10 mouse cellular contexts compared by ENCODE assay signal in the genomic region with DNA sequence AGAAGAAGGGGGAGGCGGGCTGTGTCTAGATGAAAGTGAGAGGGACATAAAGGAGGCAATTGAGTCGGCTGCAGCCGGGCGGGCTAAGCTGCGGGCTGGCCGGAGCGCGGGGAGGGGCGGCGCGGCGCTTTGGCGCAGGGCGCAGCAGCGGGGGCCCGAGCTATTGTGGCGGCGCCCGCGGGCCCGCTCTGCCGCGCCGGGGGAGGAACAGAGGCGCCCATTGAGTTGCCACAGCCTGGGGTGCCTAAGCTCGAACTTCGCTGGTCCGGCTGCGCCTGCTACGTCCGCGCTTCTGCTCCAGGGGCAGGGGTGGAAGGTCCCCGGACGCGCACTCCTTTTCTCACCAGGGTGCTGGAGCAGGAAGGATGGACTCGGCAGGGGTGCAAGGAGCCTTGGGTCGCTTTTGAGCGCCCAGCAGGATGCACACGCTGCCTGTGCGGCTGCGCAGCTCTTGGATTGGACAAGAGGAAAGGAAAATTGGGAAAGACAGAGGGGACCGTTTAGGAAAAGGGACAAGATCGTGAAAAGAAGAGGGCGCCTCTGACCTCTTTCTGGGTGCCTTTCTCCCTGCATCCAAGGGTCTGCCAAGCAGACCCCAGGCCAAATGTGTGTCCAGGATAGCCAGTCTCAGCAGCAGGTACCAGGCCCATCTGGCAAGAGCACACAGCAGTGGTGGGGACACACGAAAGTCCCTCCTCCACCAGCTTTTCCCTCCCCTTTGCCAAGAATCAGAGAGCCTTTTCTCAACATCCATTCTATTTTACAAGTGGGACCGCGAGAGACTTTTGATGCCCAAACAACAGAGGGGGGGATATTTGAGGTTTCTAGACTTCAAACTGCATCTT. TPM values are rescaled to one million over a fixed set of nuclear protein-coding genes. Genes with fewer than 3 reads are reported as not detected.
DNase-seq lines count a peak whose midpoint lies in the region; ATAC-seq lines count a peak whose summit lies in the region.
"Had no signal": no experiment of that assay in that cellular context is flagged by ENCODE, and none has a peak within 500 bp of the region (broad histone marks: within the 10 kb centered on the region; RNA-seq: fewer than 3 reads in every experiment).

No protein-coding gene starts in this region.

- intact Hi-C loops in heart, postnatal 14 days (cut with DNase I): no loop called here

- DNase-seq in heart, postnatal 14 days: no peak
- DNase-seq in R1 (ENCODE audit: low read depth, low spot score): peak; percentile 44
- DNase-seq in hindbrain, embryonic 10.5 days (ENCODE audit: low spot score): peak; percentile 73
- DNase-seq in right cerebral cortex, postnatal 4 days: no peak
- DNase-seq in adrenal gland, adult 18-20 months (ENCODE audit: low spot score in 2 of 2): no peak
- DNase-seq: cerebellum, postnatal 36 days had no signal

- H3K27ac ChIP-seq in heart, embryonic 15.5 days: no peak overlapping the region
- peak overlapping the region; percentile 95 for H3K27ac ChIP-seq in hindbrain, embryonic 10.5 days
- peak overlapping the region; percentile 77 for H3K27ac ChIP-seq in midbrain, embryonic 16.5 days (ENCODE audit: low read length)

- no peak; the same call in 1 of the 2 replicates for ATAC-seq in heart, embryonic 15.5 days (replicated peaks; ENCODE audit: insufficient number of reproducible peaks, insufficient read depth, low FRiP score, low read depth)
- ATAC-seq in midbrain, embryonic 16.5 days: peak; percentile 70
- ATAC-seq in erythroid progenitor cell, adult 5-6 weeks (replicated peaks; ENCODE audit: low FRiP score, poor library complexity, severe bottlenecking): no peak

- peak overlapping the region; percentile 38 for H3K4me3 ChIP-seq in heart, embryonic 15.5 days
- H3K4me3 ChIP-seq in hindbrain, embryonic 10.5 days: peak overlapping the region; percentile 72
- H3K4me3 ChIP-seq in midbrain, embryonic 16.5 days (ENCODE audit: low read depth, low read length): peak overlapping the region; percentile 39

- H3K4me2 ChIP-seq in heart, embryonic 15.5 days: peak overlapping the region; percentile 62
- peak overlapping the region; percentile 63 for H3K4me2 ChIP-seq in midbrain, embryonic 16.5 days (ENCODE audit: low read length)

- H3K9me3 ChIP-seq in heart, embryonic 15.5 days (replicated peaks): no peaks in the 10 kb centered on the region
- H3K9me3 ChIP-seq in hindbrain, embryonic 10.5 days: no peaks in the 10 kb centered on the region
- no peaks in the 10 kb centered on the region for H3K9me3 ChIP-seq in midbrain, embryonic 16.5 days (replicated peaks; ENCODE audit: control insufficient read depth, low read length, poor library complexity, severe bottlenecking)

- WGBS in heart, embryonic 15.5 days: 1% methylated on average over 47 of the region's 47 CpGs
- WGBS in hindbrain, embryonic 10.5 days: under 1% methylated on average over 47 of the region's 47 CpGs
- under 1% methylated on average over 30 of the region's 47 CpGs for WGBS in midbrain, embryonic 16.5 days

- H3K36me3 ChIP-seq in heart, embryonic 15.5 days: no peaks in the 10 kb centered on the region
- peaks cover 49% of the 10 kb centered on the region for H3K36me3 ChIP-seq in hindbrain, embryonic 10.5 days
- no peaks in the 10 kb centered on the region for H3K36me3 ChIP-seq in midbrain, embryonic 16.5 days (ENCODE audit: control insufficient read depth, insufficient read depth, low read length)

- peaks cover 8% of the 10 kb centered on the region for H3K4me1 ChIP-seq in heart, embryonic 15.5 days (replicated peaks)
- peaks cover 70% of the 10 kb centered on the region for H3K4me1 ChIP-seq in hindbrain, embryonic 10.5 days (replicated peaks)
- peaks cover 5% of the 10 kb centered on the region; the same call in 1 of the 2 replicates for H3K4me1 ChIP-seq in midbrain, embryonic 16.5 days (ENCODE audit: control insufficient read depth, insufficient read depth, low read length)

- peaks cover 97% of the 10 kb centered on the region for H3K27me3 ChIP-seq in heart, embryonic 15.5 days
- H3K27me3 ChIP-seq in hindbrain, embryonic 10.5 days (ENCODE audit: insufficient read depth, poor library complexity, severe bottlenecking): peaks cover 98% of the 10 kb centered on the region
- H3K27me3 ChIP-seq in midbrain, embryonic 16.5 days (ENCODE audit: control insufficient read depth, insufficient read depth, low read depth, low read length): peaks cover 52% of the 10 kb centered on the region

- no peak overlapping the region for H3K9ac ChIP-seq in heart, embryonic 15.5 days
- H3K9ac ChIP-seq in midbrain, embryonic 16.5 days (ENCODE audit: low read depth, low read length): peak overlapping the region; percentile 53

RNA-seq across cellular contexts. Expression of a gene that starts 7.2 kb away (rescaled TPM):
- 0.08 and 0.15 TPM in 2 replicates for polyA plus RNA-seq in heart, embryonic 15.5 days (2015; fragmentation: Nextera tagmentation; extraction: Ambion mirVana)
- total RNA-seq in heart, postnatal 14 days (2021): under 1 TPM in 1 of 2 experiments, not detected in 1; 0.07 TPM
- polyA plus RNA-seq in hindbrain, embryonic 10.5 days (2016; fragmentation: Nextera tagmentation; extraction: Ambion mirVana): 47.6 and 54.6 TPM in 2 replicates
- 7.2 and 8.4 TPM in 2 replicates for polyA plus RNA-seq in midbrain, embryonic 16.5 days (2015; fragmentation: Nextera tagmentation; extraction: Ambion mirVana)
- total RNA-seq in adrenal gland, adult 18-20 months (2021): not detected
- not detected in 2 replicates for total RNA-seq in erythroid progenitor cell, adult 5-6 weeks (2015; ENCODE audit: low replicate concordance)
- total RNA-seq in erythroid progenitor cell, adult 5-6 weeks (2017; ENCODE audit: low replicate concordance): not detected in 2 replicates
- total RNA-seq: layer of hippocampus, postnatal 25 days had no signal

Comparison
In these comparisons a context has a peak if more than half of its experiments do, and no peak if none do; other contexts are left out.
1. DNase-seq: peak in R1 (single experiment) and hindbrain, embryonic 10.5 days (single experiment); none in heart, postnatal 14 days (0 of 2), right cerebral cortex, postnatal 4 days (single experiment) and adrenal gland, adult 18-20 months (0 of 2).
2. Peak in every context shown above with its lines, with median percentiles within 50 percentile points of each other: H3K4me3 ChIP-seq.